8 mouse cellular contexts compared by ENCODE assay signal in genomic region chr5:139791227-139792158, GRCm38 (mm10). TPM values are rescaled to one million over a fixed set of nuclear protein-coding genes. Genes with fewer than 3 reads are reported as not detected.
DNase-seq lines count a peak whose midpoint lies in the region; ATAC-seq lines count a peak whose summit lies in the region.

Mafk (plus strand) TSS chr5:139791513.

- no peaks in the 10 kb centered on the region for H3K27me3 ChIP-seq in heart, embryonic 13.5 days (replicated peaks)
- no peaks in the 10 kb centered on the region for H3K27me3 ChIP-seq in liver, embryonic 12.5 days (replicated peaks)
- H3K27me3 ChIP-seq in stomach, embryonic 15.5 days (replicated peaks): no peaks in the 10 kb centered on the region

- H3K9ac ChIP-seq in heart, embryonic 13.5 days: peak within 1 kb of the TSS; percentile 94
- peak within 1 kb of the TSS; percentile 99 for H3K9ac ChIP-seq in liver, embryonic 12.5 days
- peak within 1 kb of the TSS; percentile 70 for H3K9ac ChIP-seq in stomach, embryonic 15.5 days

- peak; percentile 98 for DNase-seq in CD4-positive helper T cell, adult 2 months (ENCODE audit: low read depth, low spot score)
- DNase-seq in brain, embryonic 18.5 days (ENCODE audit: low read depth, low spot score): peak; percentile 51
- peak; percentile 99 for DNase-seq in kidney, postnatal 10 days
- peak; percentile 98 to 99 for DNase-seq in natural killer cell, adult 2 months (ENCODE audit: low spot score in 2 of 2)

- H3K9me3 ChIP-seq in heart, embryonic 13.5 days: no peaks in the 10 kb centered on the region
- H3K9me3 ChIP-seq in liver, embryonic 12.5 days (replicated peaks): no peaks in the 10 kb centered on the region
- no peaks in the 10 kb centered on the region for H3K9me3 ChIP-seq in stomach, embryonic 15.5 days

- H3K36me3 ChIP-seq in heart, embryonic 13.5 days: no peaks in the 10 kb centered on the region
- H3K36me3 ChIP-seq in liver, embryonic 12.5 days: peaks cover 25% of the 10 kb centered on the region
- H3K36me3 ChIP-seq in stomach, embryonic 15.5 days: no peaks in the 10 kb centered on the region

- peak within 1 kb of the TSS; percentile 98 for H3K4me3 ChIP-seq in heart, embryonic 13.5 days
- H3K4me3 ChIP-seq in liver, embryonic 12.5 days: peak within 1 kb of the TSS; percentile 97
- peak within 1 kb of the TSS; percentile 82 for H3K4me3 ChIP-seq in stomach, embryonic 15.5 days (replicated peaks)

- H3K4me1 ChIP-seq in heart, embryonic 13.5 days: peaks cover 52% of the 10 kb centered on the region
- H3K4me1 ChIP-seq in liver, embryonic 12.5 days: peaks cover 67% of the 10 kb centered on the region
- H3K4me1 ChIP-seq in stomach, embryonic 15.5 days: peaks cover 44% of the 10 kb centered on the region

- H3K27ac ChIP-seq in heart, embryonic 13.5 days (replicated peaks): peak within 1 kb of the TSS; percentile 99
- peak within 1 kb of the TSS; percentile 97 for H3K27ac ChIP-seq in liver, embryonic 12.5 days
- peak within 1 kb of the TSS; percentile 87 for H3K27ac ChIP-seq in stomach, embryonic 15.5 days

- peak; percentile 78 for ATAC-seq in erythroid progenitor cell, adult 5-6 weeks (replicated peaks; ENCODE audit: low FRiP score, poor library complexity, severe bottlenecking)
- ATAC-seq in heart, embryonic 13.5 days (ENCODE audit: extremely low read depth, insufficient number of reproducible peaks, low FRiP score, low TSS enrichment): peak; percentile 86
- ATAC-seq in liver, embryonic 12.5 days: peak; percentile 82
- ATAC-seq in stomach, embryonic 15.5 days (ENCODE audit: insufficient read depth, low FRiP score, low read depth): peak; percentile 87

- peak within 1 kb of the TSS; percentile 99 for H3K4me2 ChIP-seq in heart, embryonic 13.5 days
- peak within 1 kb of the TSS; percentile 80 for H3K4me2 ChIP-seq in liver, embryonic 12.5 days
- H3K4me2 ChIP-seq in stomach, embryonic 15.5 days: peak within 1 kb of the TSS; percentile 97

- WGBS in heart, embryonic 13.5 days: under 1% methylated on average over 92 of the region's 92 CpGs
- under 1% methylated on average over 92 of the region's 92 CpGs for WGBS in liver, embryonic 12.5 days (ENCODE audit: insufficient replicate concordance)
- WGBS in stomach, embryonic 15.5 days: under 1% methylated on average over 92 of the region's 92 CpGs

RNA-seq across cellular contexts. Expression of gene Mafk, which starts in this region (rescaled TPM):
- 36.5 and 36.8 TPM in 2 replicates for total RNA-seq in erythroid progenitor cell, adult 5-6 weeks (2015; ENCODE audit: low replicate concordance)
- total RNA-seq in erythroid progenitor cell, adult 5-6 weeks (2017; ENCODE audit: low replicate concordance): 45.3 and 55.7 TPM in 2 replicates
- polyA plus RNA-seq in heart, embryonic 13.5 days (2015; fragmentation: Nextera tagmentation; extraction: Ambion mirVana): 17.6 and 21.7 TPM in 2 replicates
- polyA plus RNA-seq in liver, embryonic 12.5 days (2016; fragmentation: Nextera tagmentation; extraction: Ambion mirVana): 47.7 and 48.9 TPM in 2 replicates
- 16.1 and 18.3 TPM in 2 replicates for polyA plus RNA-seq in stomach, embryonic 15.5 days (2015; fragmentation: Nextera tagmentation; extraction: Ambion mirVana)

Comparison
In these comparisons a context has a peak if more than half of its experiments do, and no peak if none do; other contexts are left out.
1. Peak in every context shown above with its lines: DNase-seq, ATAC-seq, H3K4me3 ChIP-seq and H3K27ac ChIP-seq.